Mouse (Mus musculus): ENCODE results near the gene Chn1.

The Chn1 gene

GRCm38 (mm10) chr2:73745647-73746374, 29.3 kb downstream of the Chn1 start:
- DNase-seq (ENCODE audit: low spot score): no peak

DNA sequence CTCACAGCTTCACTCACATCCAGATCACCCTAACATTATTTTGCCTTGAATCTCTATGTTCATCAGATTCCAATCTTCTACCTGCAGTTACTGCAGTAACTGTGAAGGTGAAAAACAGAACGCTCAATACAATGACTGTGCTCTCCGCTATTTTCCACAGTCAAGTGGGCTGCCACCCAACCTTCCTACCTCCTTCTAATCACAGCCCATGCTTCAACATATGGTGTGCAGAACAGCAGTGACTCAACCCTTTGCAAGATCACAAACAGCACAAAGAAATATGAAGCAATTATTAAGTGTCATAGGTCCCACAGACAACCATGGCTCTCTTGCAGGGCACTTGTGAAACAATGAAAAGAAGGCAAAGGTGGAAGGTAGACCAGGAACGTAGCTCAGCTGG, 33.9 kb downstream of the Chn1 start:
- DNase-seq (ENCODE audit: low spot score): no peak

GRCm38 (mm10) chr2:73727868-73728267, 47.3 kb downstream of the Chn1 start:
- DNase-seq (ENCODE audit: low spot score): no peak

- DNase-seq (ENCODE audit: low spot score): no peak
Observed at GRCm38 (mm10) chr2:73724934-73725333, 50.2 kb downstream of the Chn1 start.

- DNase-seq (ENCODE audit: low spot score): no peak
Observed at GRCm38 (mm10) chr2:73721821-73722220, 53.3 kb downstream of the Chn1 start.

- DNase-seq (ENCODE audit: low spot score): no peak
Observed at GRCm38 (mm10) chr2:73712481-73712880, 62.7 kb downstream of the Chn1 start.

GRCm38 (mm10) chr2:73693045-73693444, 82.1 kb downstream of the Chn1 start:
- DNase-seq (ENCODE audit: low spot score): no peak

- DNase-seq (ENCODE audit: low spot score): no peak
Observed at GRCm38 (mm10) chr2:73690783-73691604, 84.2 kb downstream of the Chn1 start.

DNA sequence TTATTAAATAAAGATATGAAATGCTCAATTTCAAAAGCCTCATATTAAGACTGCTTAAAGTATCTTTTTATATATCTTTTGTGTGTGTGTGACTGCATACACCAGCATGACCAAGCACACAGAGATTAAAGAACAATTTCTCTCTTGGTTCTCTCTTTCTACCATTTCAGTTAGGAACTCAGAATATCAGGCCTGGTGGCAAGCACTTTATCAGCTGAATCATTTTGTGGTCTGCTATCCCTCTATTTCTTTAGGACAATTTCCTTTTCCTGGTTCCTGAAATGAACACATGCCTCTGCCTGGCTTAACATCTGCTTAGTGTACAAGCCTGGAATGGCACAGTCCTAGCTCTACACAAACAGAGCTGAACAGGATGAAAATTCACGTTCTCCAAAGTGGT, 92.6 kb downstream of the Chn1 start:
- no peak for DNase-seq (ENCODE audit: low spot score)

DNA sequence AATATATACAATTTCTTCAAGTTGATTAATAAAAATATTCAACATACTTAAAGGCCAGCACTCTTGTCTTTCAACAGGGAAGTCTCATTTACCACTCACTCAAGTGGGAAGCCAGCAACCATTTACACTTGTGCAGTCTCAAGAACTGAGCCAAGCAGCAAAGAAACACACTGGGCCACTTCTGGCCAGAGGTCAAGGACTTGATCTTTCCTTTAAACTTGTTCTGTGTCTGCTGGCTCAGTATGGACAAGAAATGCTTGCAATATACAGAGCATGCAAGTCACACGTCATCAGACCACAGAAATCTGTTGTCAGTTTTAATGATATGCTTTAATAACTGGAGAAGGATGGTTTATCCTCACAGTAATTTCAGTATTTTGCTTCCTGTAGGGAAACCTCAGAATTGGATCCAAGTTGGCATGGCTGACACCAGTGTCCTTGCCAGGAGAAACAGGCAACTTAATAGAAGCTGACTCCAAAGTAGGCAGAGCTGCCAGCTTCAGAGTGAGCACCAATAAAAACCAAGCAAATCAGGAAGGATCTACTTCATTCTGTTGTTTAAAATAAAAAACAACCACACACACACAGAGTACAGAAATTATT, 94.6 kb downstream of the Chn1 start:
- no peak for DNase-seq (ENCODE audit: low spot score)

- DNase-seq (ENCODE audit: low spot score): no peak
Observed at GRCm38 (mm10) chr2:73668608-73669007, 106.5 kb downstream of the Chn1 start.

GRCm38 (mm10) chr2:73660566-73661134, 114.5 kb downstream of the Chn1 start:
- DNase-seq (ENCODE audit: low spot score): no peak

GRCm38 (mm10) chr2:73659726-73660565, 115.2 kb downstream of the Chn1 start:
- DNase-seq (ENCODE audit: low spot score): no peak

GRCm38 (mm10) chr2:73659041-73659440, 116.1 kb downstream of the Chn1 start:
- no peak for DNase-seq (ENCODE audit: low spot score)

DNA sequence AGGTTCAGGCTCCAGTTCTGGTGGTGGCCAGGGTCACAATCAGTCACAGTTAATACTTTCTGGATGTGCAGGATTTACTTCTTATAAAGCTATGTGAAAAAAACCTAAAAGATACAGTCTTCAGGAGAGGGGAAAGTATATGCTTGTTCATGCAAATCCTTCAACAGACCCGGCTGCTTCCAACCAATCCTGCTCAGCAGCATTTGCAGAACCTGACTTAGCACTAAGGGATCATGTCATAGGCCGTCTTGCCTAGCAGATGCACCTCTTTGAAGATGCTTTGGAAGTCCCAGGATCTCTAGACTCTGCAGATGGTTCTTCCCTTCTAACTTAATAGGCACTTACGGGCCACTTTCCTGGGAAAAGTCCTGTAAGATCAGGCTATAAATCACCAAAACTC, 117.2 kb downstream of the Chn1 start:
- DNase-seq (ENCODE audit: low spot score): no peak

DNA sequence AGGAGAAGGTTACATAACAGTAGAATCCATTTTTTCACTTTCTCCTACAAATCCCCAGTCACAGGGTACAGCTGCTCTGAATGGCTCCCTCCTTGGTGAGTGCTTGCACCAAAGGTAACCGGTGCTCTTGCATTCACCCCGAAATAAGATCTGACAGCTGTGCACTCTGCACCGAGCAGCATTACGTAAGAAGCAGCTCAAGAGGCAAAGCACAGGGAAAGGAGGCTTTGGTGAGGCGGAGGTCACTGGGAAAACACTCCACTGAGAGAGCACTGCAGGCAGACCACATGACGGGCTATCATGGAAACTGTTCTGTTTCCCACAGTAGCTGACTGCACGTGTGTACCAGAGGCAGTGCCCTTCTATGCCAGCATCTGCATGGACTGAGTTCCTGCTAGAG, 118.0 kb downstream of the Chn1 start:
- DNase-seq (ENCODE audit: low spot score): no peak

DNA sequence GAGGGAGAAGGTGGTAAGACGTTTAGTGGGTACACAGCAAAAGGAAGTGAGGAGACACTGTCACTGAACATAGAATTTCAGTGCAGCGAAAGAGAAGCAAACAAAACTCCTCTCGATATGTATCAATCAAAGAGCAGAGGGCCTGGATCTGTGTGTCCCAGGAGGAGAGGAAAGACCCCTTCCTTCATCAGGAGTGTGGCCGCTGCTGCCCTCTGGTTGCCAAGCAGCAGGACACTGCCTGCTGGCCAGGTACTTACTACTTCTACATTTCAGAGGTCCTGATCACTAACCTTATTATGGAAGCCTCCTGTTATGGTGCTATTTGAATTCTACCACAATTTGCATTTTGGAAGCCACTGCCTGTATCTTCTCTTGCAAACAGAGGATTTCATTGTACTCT, 119.5 kb downstream of the Chn1 start:
- DNase-seq (ENCODE audit: low spot score): no peak

GRCm38 (mm10) chr2:73654892-73655243, 120.3 kb downstream of the Chn1 start:
- no peak for DNase-seq (ENCODE audit: low spot score)

DNA sequence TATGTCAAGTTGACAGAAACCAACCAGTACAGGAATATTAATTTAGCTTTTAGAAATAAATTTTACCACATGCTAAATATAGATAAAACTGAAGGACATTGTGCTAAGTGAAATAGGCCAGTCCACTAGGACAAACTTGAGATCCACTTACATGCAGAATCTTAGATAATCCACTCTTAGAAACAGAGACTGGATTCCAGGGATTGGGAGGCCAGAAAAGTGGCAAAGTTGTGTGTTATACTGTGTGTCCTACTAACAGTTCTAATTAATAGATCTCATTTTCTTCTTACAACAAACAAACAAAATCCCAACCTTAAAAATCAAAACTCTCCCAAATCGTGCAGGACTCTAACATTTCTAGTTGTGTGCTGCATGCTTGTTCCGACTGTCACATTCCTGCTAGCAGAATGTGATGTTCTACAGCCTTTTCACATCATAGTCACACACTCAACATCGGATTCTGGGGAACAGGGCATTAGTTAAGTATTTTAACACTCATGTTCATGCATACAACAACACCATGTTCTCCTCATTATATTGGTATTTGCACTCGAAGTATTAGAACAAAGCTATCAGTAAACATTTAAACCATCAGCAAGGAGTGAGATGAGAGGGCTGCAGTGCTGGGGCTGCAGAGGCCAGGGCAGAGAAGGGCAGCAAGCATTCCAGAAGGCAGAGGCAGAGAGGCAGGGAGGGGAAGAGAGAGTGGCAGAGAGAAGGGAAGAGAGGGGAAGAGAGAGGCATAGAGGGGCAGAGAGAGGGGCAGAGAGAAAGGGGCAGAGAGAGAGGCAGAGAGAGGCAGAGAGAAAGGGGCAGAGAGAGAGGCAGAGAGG, 120.9 kb downstream of the Chn1 start:
- DNase-seq (ENCODE audit: low spot score): no peak

- DNase-seq (ENCODE audit: low spot score): no peak
Observed at GRCm38 (mm10) chr2:73637688-73638087, 137.5 kb downstream of the Chn1 start.

DNA sequence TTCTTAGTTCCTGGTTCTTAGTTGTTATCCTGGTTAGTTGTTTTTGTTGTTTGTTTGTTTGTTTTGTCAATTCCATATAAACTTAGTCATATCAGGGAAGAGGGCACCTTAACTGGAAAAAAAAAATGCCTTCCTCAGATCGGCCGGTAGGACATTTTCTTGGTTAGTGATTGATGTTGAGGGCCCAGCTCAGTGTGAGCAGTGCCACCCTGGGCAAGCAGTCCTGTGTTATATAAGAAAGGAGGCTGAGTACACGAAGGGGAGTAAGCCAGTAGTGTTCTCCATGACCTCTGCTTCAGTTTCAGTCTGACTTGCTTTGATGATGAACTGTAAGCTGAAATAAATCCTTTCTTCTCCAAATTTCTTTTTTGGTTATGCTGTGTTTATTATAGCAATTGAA, 138.8 kb downstream of the Chn1 start:
- no peak for DNase-seq (ENCODE audit: low spot score)
